Mouse (Mus musculus): Measurements from ENCODE around the gene Ethe1.
"Not testable (repeated sequence)": the region's sequence is repeated elsewhere in the genome, so short reads cannot be mapped to it uniquely, and the experiment has no call there.

Gene Ethe1

GRCm38 (mm10) chr7:24611709-24612108 is 24.4 kb downstream of the Ethe1 start:
- no peak for DNase-seq (ENCODE audit: low read depth, low spot score)

- no peak for DNase-seq (ENCODE audit: low read depth, low spot score)
These were observed 25.1 kb downstream of the Ethe1 start for GRCm38 (mm10) chr7:24612308-24612910.

- no peak for DNase-seq (ENCODE audit: low read depth, low spot score)
These were observed 27.5 kb downstream of the Ethe1 start for GRCm38 (mm10) chr7:24614816-24615215.

GRCm38 (mm10) chr7:24617763-24618162 is 30.4 kb downstream of the Ethe1 start:
- no peak for DNase-seq (ENCODE audit: low read depth, low spot score)

GRCm38 (mm10) chr7:24618374-24618773 is 31.0 kb downstream of the Ethe1 start:
- not testable (repeated sequence) for DNase-seq (ENCODE audit: low read depth, low spot score)

- DNase-seq (ENCODE audit: low read depth, low spot score), result no peak
These were observed 32.5 kb downstream of the Ethe1 start for GRCm38 (mm10) chr7:24619671-24620397.

GRCm38 (mm10) chr7:24621193-24621592 is 33.9 kb downstream of the Ethe1 start:
- DNase-seq (ENCODE audit: low read depth, low spot score), result no peak

GRCm38 (mm10) chr7:24622967-24623366 is 35.6 kb downstream of the Ethe1 start:
- DNase-seq (ENCODE audit: low read depth, low spot score), result no peak

- peak; percentile 77 for DNase-seq (ENCODE audit: low read depth, low spot score)
These were observed 41.6 kb downstream of the Ethe1 start for GRCm38 (mm10) chr7:24628685-24629610.

GRCm38 (mm10) chr7:24629672-24630071 is 42.3 kb downstream of the Ethe1 start:
- DNase-seq (ENCODE audit: low read depth, low spot score), result no peak

- DNase-seq (ENCODE audit: low read depth, low spot score), result no peak
These were observed 43.0 kb downstream of the Ethe1 start for GRCm38 (mm10) chr7:24630116-24630880.

GRCm38 (mm10) chr7:24636264-24636663 is 48.9 kb downstream of the Ethe1 start, which contains the start of gene Lypd3:
Lypd3 (plus strand) TSS chr7:24636550.
- DNase-seq (ENCODE audit: low read depth, low spot score), result no peak

GRCm38 (mm10) chr7:24637046-24637445 is 49.7 kb downstream of the Ethe1 start:
- no peak for DNase-seq (ENCODE audit: low read depth, low spot score)

- DNase-seq (ENCODE audit: low read depth, low spot score), result no peak
These were observed 50.9 kb downstream of the Ethe1 start for GRCm38 (mm10) chr7:24638026-24638856.

- no peak for DNase-seq (ENCODE audit: low read depth, low spot score)
These were observed 53.1 kb downstream of the Ethe1 start for GRCm38 (mm10) chr7:24640450-24640849.

GRCm38 (mm10) chr7:24642491-24642890 is 55.1 kb downstream of the Ethe1 start:
- DNase-seq (ENCODE audit: low read depth, low spot score), result peak; percentile 34

GRCm38 (mm10) chr7:24644492-24644891 is 57.1 kb downstream of the Ethe1 start:
- no peak for DNase-seq (ENCODE audit: low read depth, low spot score)

GRCm38 (mm10) chr7:24644996-24645395 is 57.7 kb downstream of the Ethe1 start:
- no peak for DNase-seq (ENCODE audit: low read depth, low spot score)

GRCm38 (mm10) chr7:24646486-24646885 is 59.1 kb downstream of the Ethe1 start:
- DNase-seq (ENCODE audit: low read depth, low spot score), result no peak

GRCm38 (mm10) chr7:24653681-24654080 is 66.3 kb downstream of the Ethe1 start:
- peak; percentile 35 for DNase-seq (ENCODE audit: low read depth, low spot score)

All from skeletal muscle tissue, adult 2 months (tissue).